Mouse (Mus musculus) heart, embryonic 10.5 days (tissue): Measurements from ENCODE around the gene Casp9. TPM values are rescaled to one million over a fixed set of nuclear protein-coding genes. Genes with fewer than 3 reads are reported as not detected.

Source experiments
- DNase-seq: peaks from one replicate; pipeline ENCODE4 v3.0.0-alpha.2; 2017; ENCODE audit warnings: low spot score
- H3K27ac ChIP-seq: fragments of 300-500 bp; sonication (generic); 2 replicates; pipeline ENCODE4 v1.5.1; 2016; ENCODE audit warnings: mild to moderate bottlenecking
- H3K27me3 ChIP-seq: fragments of 300-500 bp; sonication (generic); 2 replicates; pipeline ENCODE4 v1.6.1; 2016; ENCODE audit warnings: mild to moderate bottlenecking; ENCODE audit not compliant: poor library complexity, insufficient read depth, severe bottlenecking
- H3K36me3 ChIP-seq: fragments of 300-500 bp; sonication (generic); 2 replicates; pipeline ENCODE4 v1.6.1; 2016; ENCODE audit warnings: mild to moderate bottlenecking, moderate library complexity
- H3K4me1 ChIP-seq: fragments of 300-500 bp; sonication (generic); 2 replicates; pipeline ENCODE4 v1.6.1; 2016; ENCODE audit warnings: mild to moderate bottlenecking
- H3K4me3 ChIP-seq: fragments of 300-500 bp; sonication (generic); 2 replicates; pipeline ENCODE4 v1.5.1; 2016; ENCODE audit warnings: mild to moderate bottlenecking, moderate library complexity
- H3K9me3 ChIP-seq: fragments of 300-500 bp; sonication (generic); 2 replicates; pipeline ENCODE4 v1.6.1; 2016; ENCODE audit warnings: mild to moderate bottlenecking, moderate library complexity
- WGBS: fragments of 180-500 bp; shearing (Covaris S2); methylation state at CpG from one replicate; pipeline ENCODE4 v1.1.7; 2016; 5-methylcytosine and 5-hydroxymethylcytosine counted together
- polyA plus RNA-seq: library from polyadenylated mRNA; unstranded; fragments of >200 nt; fragmentation: Nextera tagmentation; extraction: Ambion mirVana; gene quantifications from 2 replicates; pipeline ENCODE4 v1.2.1, GENCODE M21; 2016

The Casp9 gene
- 21.4 and 22.5 TPM in 2 replicates for polyA plus RNA-seq

GRCm38 (mm10) chr4:141793282-141794151, at the start of gene Casp9:
TSS of gene Casp9 (plus strand) at chr4:141793612.
- no peaks in the 10 kb centered on the region for H3K9me3 ChIP-seq
- DNase-seq: peak; percentile 99
- no peaks in the 10 kb centered on the region for H3K27me3 ChIP-seq
- H3K27ac ChIP-seq: peak within 1 kb of the TSS; percentile 93
- H3K4me1 ChIP-seq: peaks cover 17% of the 10 kb centered on the region
- H3K36me3 ChIP-seq: peaks cover 25% of the 10 kb centered on the region
- under 1% methylated on average over 79 of the region's 80 CpGs for WGBS
- peak within 1 kb of the TSS; percentile 84 for H3K4me3 ChIP-seq

GRCm38 (mm10) chr4:141746578-141747346, 46.6 kb upstream of the Casp9 start, which contains the start of gene Agmat:
TSS of gene Agmat (plus strand) at chr4:141746672.
- no peaks in the 10 kb centered on the region for H3K9me3 ChIP-seq
- peaks cover 7% of the 10 kb centered on the region; the same call in 1 of the 2 replicates for H3K27me3 ChIP-seq
- H3K36me3 ChIP-seq: no peaks in the 10 kb centered on the region
- 25% methylated on average over 25 of the region's 25 CpGs for whole genome bisulfite sequencing
- H3K4me3 ChIP-seq: 0 out of 2 replicates have a peak within 1 kb of the TSS, but pooled peaks have one; percentile 16
- no peak for DNase-seq
- peaks cover 35% of the 10 kb centered on the region for H3K4me1 ChIP-seq
- peak within 1 kb of the TSS; percentile 56 for H3K27ac ChIP-seq

GRCm38 (mm10) chr4:141749557-141749956, 43.9 kb upstream of the Casp9 start:
- 21% methylated on average over 11 of the region's 11 CpGs for WGBS
- Histone ChIP-seq H3K36me3 (no peaks in the 10 kb centered on the region), H3K4me3 (peak overlapping the region; percentile 24; the same call in 1 of the 2 replicates), H3K9me3 (no peaks in the 10 kb centered on the region), H3K27me3 (peaks cover 7% of the 10 kb centered on the region; the same call in 1 of the 2 replicates), H3K4me1 (peaks cover 34% of the 10 kb centered on the region), H3K27ac (peak overlapping the region; percentile 82)
- DNase-seq: peak; percentile 87

- 52% methylated on average over 3 of the region's 3 CpGs for WGBS
- DNase-seq: no peak
- H3K27ac ChIP-seq: peak overlapping the region; percentile 83
These were observed 42.6 kb upstream of the Casp9 start for GRCm38 (mm10) chr4:141750826-141751225.

GRCm38 (mm10) chr4:141751419-141752075, 41.9 kb upstream of the Casp9 start:
- peak overlapping the region; percentile 83 for H3K27ac ChIP-seq
- 22% methylated on average over 4 of the region's 4 CpGs for WGBS
- H3K27me3 ChIP-seq: peaks cover 7% of the 10 kb centered on the region; the same call in 1 of the 2 replicates
- DNase-seq: no peak
- H3K9me3 ChIP-seq: no peaks in the 10 kb centered on the region
- H3K36me3 ChIP-seq: no peaks in the 10 kb centered on the region
- peaks cover 31% of the 10 kb centered on the region for H3K4me1 ChIP-seq
- peak overlapping the region; percentile 9; the same call in 1 of the 2 replicates for H3K4me3 ChIP-seq

More at GRCm38 (mm10) chr4:141750826-141751225, 42.6 kb upstream of the Casp9 start:
- Histone ChIP-seq H3K36me3 (no peaks in the 10 kb centered on the region), H3K4me3 (no peak overlapping the region), H3K27me3 (peaks cover 7% of the 10 kb centered on the region; the same call in 1 of the 2 replicates), H3K4me1 (peaks cover 34% of the 10 kb centered on the region), H3K9me3 (no peaks in the 10 kb centered on the region)

GRCm38 (mm10) chr4:141752076-141752421, 41.4 kb upstream of the Casp9 start:
- peaks cover 26% of the 10 kb centered on the region for H3K4me1 ChIP-seq
- peaks cover 2% of the 10 kb centered on the region; the same call in 1 of the 2 replicates for H3K27me3 ChIP-seq
- H3K4me3 ChIP-seq: peak overlapping the region; percentile 9; the same call in 1 of the 2 replicates
- H3K9me3 ChIP-seq: no peaks in the 10 kb centered on the region
- DNase-seq: peak; percentile 91
- peak overlapping the region; percentile 83 for H3K27ac ChIP-seq
- 5% methylated on average over 4 of the region's 4 CpGs for WGBS
- H3K36me3 ChIP-seq: no peaks in the 10 kb centered on the region

GRCm38 (mm10) chr4:141755375-141755930, 38.0 kb upstream of the Casp9 start:
- Histone ChIP-seq H3K27ac (no peak overlapping the region), H3K9me3 (no peaks in the 10 kb centered on the region), H3K27me3 (no peaks in the 10 kb centered on the region), H3K4me1 (peaks cover 30% of the 10 kb centered on the region), H3K36me3 (peaks cover 6% of the 10 kb centered on the region; the same call in 1 of the 2 replicates), H3K4me3 (no peak overlapping the region)
- WGBS: 91% methylated on average over 19 of the region's 19 CpGs
- no peak for DNase-seq

- WGBS: 84% methylated on average over 3 of the region's 3 CpGs
- Histone ChIP-seq H3K9me3 (no peaks in the 10 kb centered on the region), H3K27ac (no peak overlapping the region), H3K36me3 (peaks cover 20% of the 10 kb centered on the region), H3K4me1 (peaks cover 16% of the 10 kb centered on the region), H3K27me3 (no peaks in the 10 kb centered on the region), H3K4me3 (no peak overlapping the region)
- no peak for DNase-seq
These were observed 36.3 kb upstream of the Casp9 start for GRCm38 (mm10) chr4:141757124-141757523.

GRCm38 (mm10) chr4:141758874-141759542, 34.4 kb upstream of the Casp9 start:
- no peak for DNase-seq
- WGBS: 44% methylated on average over 6 of the region's 6 CpGs
- Histone ChIP-seq H3K27ac (no peak overlapping the region), H3K9me3 (no peaks in the 10 kb centered on the region), H3K27me3 (no peaks in the 10 kb centered on the region), H3K4me3 (no peak overlapping the region), H3K36me3 (peaks cover 38% of the 10 kb centered on the region), H3K4me1 (peaks cover 13% of the 10 kb centered on the region; the same call in 1 of the 2 replicates)

- no peak for DNase-seq
- peaks cover 54% of the 10 kb centered on the region for H3K36me3 ChIP-seq
- no peaks in the 10 kb centered on the region for H3K9me3 ChIP-seq
- peaks cover 13% of the 10 kb centered on the region; the same call in 1 of the 2 replicates for H3K4me1 ChIP-seq
- WGBS: 82% methylated on average over 4 of the region's 4 CpGs
- H3K4me3 ChIP-seq: no peak overlapping the region
- no peak overlapping the region for H3K27ac ChIP-seq
- no peaks in the 10 kb centered on the region for H3K27me3 ChIP-seq
These were observed 32.5 kb upstream of the Casp9 start for GRCm38 (mm10) chr4:141760942-141761341.

- no peak for DNase-seq
- H3K27me3 ChIP-seq: no peaks in the 10 kb centered on the region
- peaks cover 22% of the 10 kb centered on the region for H3K4me1 ChIP-seq
- H3K36me3 ChIP-seq: peaks cover 66% of the 10 kb centered on the region
- no peak overlapping the region for H3K4me3 ChIP-seq
- no peak overlapping the region for H3K27ac ChIP-seq
- H3K9me3 ChIP-seq: no peaks in the 10 kb centered on the region
- WGBS: 91% methylated on average over 13 of the region's 13 CpGs
These were observed 31.3 kb upstream of the Casp9 start for GRCm38 (mm10) chr4:141762102-141762598.
